Mouse (Mus musculus) limb, embryonic 14.5 days (tissue): ENCODE results near the gene Ephb2. TPM values are rescaled to one million over a fixed set of nuclear protein-coding genes. Genes with fewer than 3 reads are reported as not detected.

ENCODE experiments used
- ATAC-seq: fragments of 200-750 bp; cut with Nextera tagmentation; 2 replicates; pipeline ENCODE4 v1.8.0; 2017; ENCODE audit warnings: low read depth, moderate number of reproducible peaks, moderate TSS enrichment; ENCODE audit not compliant: low FRiP score
- DNase-seq: peaks from one replicate; pipeline ENCODE4 v3.0.0-alpha.2; 2015; ENCODE audit warnings: low spot score
- H3K27ac ChIP-seq: fragments of 300-500 bp; sonication (generic); replicated peaks from 2 replicates; pipeline ENCODE4 v1.5.1; 2014; ENCODE audit warnings: low read depth, mild to moderate bottlenecking, low read length, moderate library complexity, mixed read lengths
- H3K27me3 ChIP-seq: fragments of 300-500 bp; sonication (generic); 2 replicates; pipeline ENCODE4 v1.6.1; 2014; ENCODE audit warnings: low read length, mixed read lengths; ENCODE audit not compliant: control insufficient read depth, insufficient read depth
- H3K36me3 ChIP-seq: fragments of 300-500 bp; sonication (generic); 2 replicates; pipeline ENCODE4 v1.6.1; 2014; ENCODE audit warnings: mild to moderate bottlenecking, low read length, moderate library complexity, mixed read lengths; ENCODE audit not compliant: control insufficient read depth, insufficient read depth
- H3K4me1 ChIP-seq: fragments of 300-500 bp; sonication (generic); 2 replicates; pipeline ENCODE4 v1.6.1; 2014; ENCODE audit warnings: antibody characterized with exemption, low read length, mixed read lengths; ENCODE audit not compliant: control insufficient read depth, insufficient read depth
- H3K4me2 ChIP-seq: fragments of 300-500 bp; sonication (generic); replicated peaks from 2 replicates; pipeline ENCODE4 v1.6.1; 2014; ENCODE audit warnings: low read depth, mild to moderate bottlenecking, low read length, moderate library complexity; ENCODE audit not compliant: severe bottlenecking
- H3K4me3 ChIP-seq: fragments of 300-500 bp; sonication (generic); replicated peaks from 2 replicates; pipeline ENCODE4 v1.5.1; 2014; ENCODE audit warnings: low read length
- H3K9ac ChIP-seq: fragments of 300-500 bp; sonication (generic); 2 replicates; pipeline ENCODE4 v1.6.1; 2014; ENCODE audit warnings: mild to moderate bottlenecking, low read depth, low read length, moderate library complexity; ENCODE audit not compliant: severe bottlenecking
- H3K9me3 ChIP-seq: fragments of 300-500 bp; sonication (generic); 2 replicates; pipeline ENCODE4 v1.6.1; 2016; ENCODE audit warnings: low read length; ENCODE audit not compliant: control insufficient read depth
- POLR2A ChIP-seq: fragments of 200-500 bp; IDR thresholded peaks from 2 replicates; pipeline ENCODE4 v1.8.0; 2012; ENCODE audit warnings: inconsistent platforms, mild to moderate bottlenecking, moderate library complexity, borderline replicate concordance; ENCODE audit not compliant: insufficient read depth, insufficient read length; ENCODE audit errors: extremely low read depth
- WGBS: fragments of 180-500 bp; shearing (Covaris S2); extraction: QIAGEN DNeasy Blood & Tissue Kit; methylation state at CpG from one replicate; pipeline ENCODE4 v1.1.7; 2014; 5-methylcytosine and 5-hydroxymethylcytosine counted together
- polyA plus RNA-seq, 2 experiments: library from polyadenylated mRNA; depleted of rRNA in 1 of 2; stranded (reverse) in 1 of 2; unstranded in 1 of 2; fragments of >200 nt; fragmentation: Nextera tagmentation in 1 of 2; extraction: Ambion mirVana in 1 of 2; gene quantifications; 2 replicates each; pipeline versions ENCODE4 v1.2.1 to v1.2.3; 2012 to 2014

The Ephb2 gene
- polyA plus RNA-seq, 2 experiments = 17.9 to 45.2 TPM

DNA sequence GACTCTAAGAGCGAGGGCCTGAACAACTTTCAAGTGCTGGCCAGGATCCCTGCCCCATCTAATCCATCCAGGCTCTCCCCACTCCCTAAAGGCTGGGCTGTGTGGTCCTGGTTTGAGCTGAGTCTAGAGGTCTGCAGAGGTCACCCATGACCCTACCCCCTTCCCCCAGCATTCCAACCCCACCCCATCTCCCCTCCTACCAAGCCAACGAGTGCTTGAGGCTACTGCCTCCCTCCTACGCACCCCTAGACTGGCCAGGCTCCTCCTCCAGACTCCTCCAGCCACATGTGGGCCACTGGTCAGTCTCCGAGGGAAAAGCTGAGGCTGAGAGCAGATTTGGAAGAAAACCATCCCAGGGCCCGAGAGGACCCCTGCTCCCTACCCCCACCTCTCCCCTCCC is 72.4 kb downstream of the Ephb2 start:
- Histone ChIP-seq H3K4me1 (peaks cover 29% of the 10 kb centered on the region), H3K9ac (no peak overlapping the region), H3K27ac (no peak overlapping the region), H3K4me2 (no peak overlapping the region), H3K27me3 (no peaks in the 10 kb centered on the region), H3K36me3 (peaks cover 8% of the 10 kb centered on the region; the same call in 1 of the 2 replicates), H3K4me3 (no peak overlapping the region), H3K9me3 (0 out of 2 replicates have a peak, but pooled peaks cover under 1% of the 10 kb centered on the region)
- ATAC-seq = no peak
- no peak for TF ChIP-seq POLR2A
- no peak for DNase-seq
- 32% methylated on average over 5 of the region's 5 CpGs for WGBS

DNA sequence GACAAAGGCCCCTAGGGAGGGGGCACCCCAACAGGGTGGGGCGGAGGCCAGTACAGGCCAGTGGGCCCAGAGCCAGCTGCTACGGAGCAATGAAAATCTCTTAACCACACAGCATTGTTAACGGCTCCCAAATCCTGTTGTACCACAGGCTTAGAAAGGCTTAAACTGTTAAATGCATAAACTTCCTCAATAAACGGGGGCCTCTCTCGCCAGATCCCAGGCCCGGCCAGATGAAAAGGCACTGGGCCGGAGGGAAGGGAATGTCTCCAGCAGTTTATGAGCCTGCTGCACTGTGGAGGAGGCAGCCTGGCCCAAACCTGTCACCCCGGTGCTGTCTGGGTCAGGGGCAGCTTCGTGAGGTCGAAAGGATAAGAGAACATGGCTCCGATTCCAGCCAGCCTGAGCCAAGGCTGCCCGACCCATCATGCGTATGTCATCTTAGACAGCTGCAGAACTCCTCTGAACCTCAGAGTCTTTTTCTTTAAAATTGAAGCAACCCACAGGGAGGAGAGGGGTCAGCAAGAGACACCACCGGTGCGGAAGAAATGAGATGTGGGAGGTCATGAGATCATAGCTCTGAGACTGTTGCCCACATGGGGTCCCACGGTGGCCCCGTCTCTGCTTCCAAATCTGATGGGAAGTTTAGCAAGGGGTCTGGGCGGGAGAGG is 73.9 kb downstream of the Ephb2 start:
- Histone ChIP-seq H3K27ac (peak overlapping the region; percentile 28; the same call in 1 of the 2 replicates), H3K4me1 (peaks cover 30% of the 10 kb centered on the region), H3K4me3 (no peak overlapping the region), H3K36me3 (peaks cover 12% of the 10 kb centered on the region; the same call in 1 of the 2 replicates), H3K9me3 (no peaks in the 10 kb centered on the region), H3K27me3 (no peaks in the 10 kb centered on the region), H3K9ac (no peak overlapping the region), H3K4me2 (no peak overlapping the region; the same call in 1 of the 2 replicates)
- no peak for DNase-seq
- peak; percentile 56; the same call in 1 of the 2 replicates for ATAC-seq
- 13% methylated on average over 18 of the region's 18 CpGs for WGBS
- no peak for TF ChIP-seq POLR2A

DNA sequence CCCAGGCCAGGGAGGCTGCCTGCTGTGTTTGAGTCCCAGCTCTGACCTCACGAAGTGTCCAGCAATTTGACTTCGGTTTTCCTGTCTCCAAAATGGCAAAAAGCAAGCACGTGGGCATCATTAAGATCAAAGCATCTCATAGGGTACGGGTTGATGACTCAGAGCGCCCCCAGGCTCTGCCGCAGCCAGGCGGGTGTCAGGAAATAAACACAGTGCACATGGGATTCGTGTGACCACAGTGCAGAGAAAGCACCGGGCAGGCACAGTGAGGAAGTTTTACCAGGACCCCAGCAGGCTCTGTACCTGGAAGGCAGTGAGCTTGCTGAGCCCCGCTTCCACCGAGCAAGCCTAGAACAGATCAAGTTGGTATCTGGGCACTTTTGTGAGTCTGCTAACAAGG is 74.9 kb downstream of the Ephb2 start:
- H3K27me3 ChIP-seq = no peaks in the 10 kb centered on the region
- WGBS = 21% methylated on average over 11 of the region's 11 CpGs
- ATAC-seq (no peak), DNase-seq (no peak)
- no peak overlapping the region for H3K9ac ChIP-seq
- peaks cover 37% of the 10 kb centered on the region for H3K4me1 ChIP-seq
- H3K36me3 ChIP-seq = peaks cover 12% of the 10 kb centered on the region; the same call in 1 of the 2 replicates
- TF ChIP-seq POLR2A = no peak
- H3K4me3 ChIP-seq = no peak overlapping the region
- no peaks in the 10 kb centered on the region for H3K9me3 ChIP-seq
- H3K4me2 ChIP-seq = no peak overlapping the region
- no peak overlapping the region for H3K27ac ChIP-seq

DNA sequence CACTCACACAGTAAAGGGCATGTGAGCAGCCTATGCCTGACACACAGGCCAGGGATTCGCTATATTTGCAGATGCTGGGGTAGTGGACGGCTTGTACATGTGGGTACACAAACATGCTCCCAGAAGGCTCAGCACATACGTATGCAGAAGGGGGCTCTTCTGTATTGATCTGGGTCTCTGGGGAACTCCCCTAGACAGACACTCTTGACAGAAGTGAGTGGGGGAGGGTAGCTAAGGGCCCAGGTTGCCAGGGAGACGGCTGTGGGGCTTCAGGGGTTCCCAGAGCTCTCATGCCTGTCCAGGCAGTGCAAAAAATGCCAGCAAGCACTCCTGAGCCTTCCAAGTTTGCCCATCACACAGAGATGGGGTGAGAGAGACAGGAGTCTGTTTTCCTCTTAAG is 78.7 kb downstream of the Ephb2 start:
- Histone ChIP-seq H3K4me2 (no peak overlapping the region), H3K36me3 (peaks cover 12% of the 10 kb centered on the region; the same call in 1 of the 2 replicates), H3K9ac (no peak overlapping the region), H3K4me3 (no peak overlapping the region), H3K27ac (no peak overlapping the region), H3K27me3 (no peaks in the 10 kb centered on the region), H3K9me3 (no peaks in the 10 kb centered on the region), H3K4me1 (peaks cover 37% of the 10 kb centered on the region)
- no peak for TF ChIP-seq POLR2A
- WGBS = 66% methylated on average over 4 of the region's 4 CpGs
- no peak for DNase-seq
- ATAC-seq = no peak

DNA sequence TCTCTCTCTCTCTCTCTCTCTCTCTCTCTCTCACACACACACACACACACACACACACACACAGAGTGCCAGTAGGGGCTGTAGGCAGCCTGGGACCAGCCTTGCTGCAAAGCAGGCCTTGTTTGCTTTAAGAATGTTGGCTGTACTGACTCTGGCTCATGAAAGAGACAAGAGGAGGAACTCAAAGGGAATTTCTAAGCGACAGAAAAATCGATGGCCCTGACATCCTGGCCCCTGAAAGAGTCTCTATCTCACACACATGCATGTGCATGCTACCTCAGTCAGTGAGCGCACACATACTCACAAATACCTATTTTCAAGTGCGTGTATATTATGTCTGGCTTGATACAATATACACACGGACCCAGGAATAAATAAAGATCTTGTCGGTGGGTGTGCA is 79.3 kb downstream of the Ephb2 start:
- no peak for TF ChIP-seq POLR2A
- peaks cover 31% of the 10 kb centered on the region for H3K4me1 ChIP-seq
- no peaks in the 10 kb centered on the region for H3K9me3 ChIP-seq
- H3K27ac ChIP-seq = no peak overlapping the region
- no peak overlapping the region for H3K4me2 ChIP-seq
- ATAC-seq = no peak
- no peak overlapping the region for H3K4me3 ChIP-seq
- WGBS = 61% methylated on average over 6 of the region's 6 CpGs
- H3K27me3 ChIP-seq = no peaks in the 10 kb centered on the region
- no peak overlapping the region for H3K9ac ChIP-seq
- DNase-seq = no peak
- peaks cover 12% of the 10 kb centered on the region; the same call in 1 of the 2 replicates for H3K36me3 ChIP-seq
